Mouse (Mus musculus): ENCODE results near the gene Rbm5. TPM values are rescaled to one million over a fixed set of nuclear protein-coding genes. Genes with fewer than 3 reads are reported as not detected.

Gene Rbm5
- total RNA-seq (2022): 100 to 1,000 TPM in 2 of 4 experiments, 10 to 100 TPM in 2; 91.2 to 204 (median 127) TPM

DNA sequence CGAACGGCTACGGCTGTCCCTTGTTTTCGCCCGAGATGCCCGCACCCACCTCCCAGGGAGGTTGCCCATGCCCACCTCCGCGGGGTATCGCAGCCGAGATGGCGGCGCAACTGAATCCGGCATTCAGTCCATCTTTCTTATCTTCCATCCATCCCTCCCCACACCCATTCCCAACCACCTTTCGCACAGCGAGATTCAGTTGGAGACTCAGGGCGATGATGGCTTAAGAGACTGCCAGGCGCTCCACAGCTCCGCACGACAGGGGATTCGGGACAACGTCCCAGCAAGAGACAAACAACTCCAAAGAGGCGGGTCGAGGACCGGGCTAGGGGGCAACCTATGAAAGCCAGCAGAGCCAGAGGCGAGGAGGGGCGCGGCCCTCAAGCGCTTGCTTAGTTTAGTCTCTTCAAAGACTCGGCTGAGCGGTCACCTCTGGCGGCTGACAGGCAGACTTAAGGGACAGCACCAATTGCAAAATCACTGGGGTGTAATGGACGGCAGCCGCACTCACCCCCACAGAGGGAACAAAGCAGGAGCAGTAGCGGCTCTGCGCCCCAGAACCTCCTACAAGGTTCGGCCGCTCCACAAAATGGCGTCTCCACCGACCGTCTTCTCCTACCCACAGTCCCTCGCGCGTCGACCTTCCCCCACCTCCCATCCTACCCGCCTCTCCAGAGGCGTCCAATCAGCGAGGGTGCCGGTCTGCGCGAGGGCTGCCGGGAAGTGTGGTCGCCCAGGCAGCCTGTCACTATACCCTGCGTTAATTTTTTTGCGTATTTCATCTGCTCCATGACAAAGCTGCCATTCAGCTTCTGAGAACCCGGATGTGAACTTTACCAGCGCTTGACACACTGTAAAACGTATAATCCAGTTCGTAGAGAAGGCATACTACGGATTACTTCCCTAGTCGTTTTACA, at the start of gene Rbm5:
Gene Rbm5, minus strand, starts transcription at position 623 of the 917 bp plus-strand sequence.
- DNase-seq: peak; percentile 94

DNA sequence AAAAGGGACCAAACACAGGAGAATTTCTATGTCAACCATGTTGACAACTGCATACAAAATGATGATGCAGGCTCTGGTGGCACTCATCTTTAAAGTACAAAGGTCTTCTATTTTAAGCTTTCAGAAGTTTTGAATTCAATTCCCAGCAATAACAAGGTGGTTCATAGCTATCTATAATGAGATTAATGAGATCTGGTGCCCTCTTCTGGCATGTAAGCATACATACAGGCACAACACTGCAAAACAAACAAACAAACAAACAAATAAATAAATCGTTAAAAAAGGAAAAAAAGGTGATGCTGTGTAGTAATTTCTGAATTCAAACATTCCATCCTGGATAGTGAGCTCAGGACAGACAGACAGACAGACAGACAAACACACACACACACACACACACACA, 41.3 kb upstream of the Rbm5 start:
- no peak for DNase-seq

DNA sequence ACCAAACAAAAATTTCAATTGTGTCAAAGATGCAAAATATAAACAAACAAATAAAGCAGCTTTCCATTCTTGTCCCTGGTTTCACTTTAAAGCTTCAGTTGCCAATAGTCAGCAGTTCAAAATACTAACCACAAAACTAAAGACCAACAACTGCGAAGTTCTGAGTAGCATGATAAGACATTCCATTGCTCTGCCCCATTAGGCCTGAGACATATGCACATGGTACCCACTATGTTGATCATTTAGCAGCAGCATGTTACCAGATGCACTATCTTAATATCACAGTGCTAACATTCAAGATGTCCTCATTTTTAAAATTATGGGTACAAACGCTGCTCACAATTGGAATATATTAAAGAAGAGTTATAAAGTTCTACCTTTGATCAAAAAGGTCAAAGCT, 40.2 kb upstream of the Rbm5 start:
- DNase-seq: no peak

DNA sequence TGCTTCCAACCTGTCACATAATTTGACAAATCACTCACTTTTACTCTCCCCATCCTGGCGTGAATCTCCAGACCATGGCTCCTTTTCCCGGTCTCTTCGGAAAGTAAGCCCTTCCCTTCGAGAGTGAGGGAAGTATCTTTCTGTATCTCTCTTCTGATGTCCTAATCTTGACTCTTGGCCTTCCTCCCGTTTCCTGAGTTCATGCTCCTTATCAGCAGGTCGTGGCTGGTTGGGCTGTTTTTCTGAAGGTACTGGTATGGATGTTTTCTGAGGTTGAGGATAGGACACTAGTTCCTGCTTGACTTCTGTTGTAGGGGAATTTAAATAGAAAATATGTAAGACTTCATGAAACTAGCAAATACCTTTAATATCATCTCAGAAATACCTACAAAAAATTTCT, 20.9 kb upstream of the Rbm5 start:
- no peak for DNase-seq

DNA sequence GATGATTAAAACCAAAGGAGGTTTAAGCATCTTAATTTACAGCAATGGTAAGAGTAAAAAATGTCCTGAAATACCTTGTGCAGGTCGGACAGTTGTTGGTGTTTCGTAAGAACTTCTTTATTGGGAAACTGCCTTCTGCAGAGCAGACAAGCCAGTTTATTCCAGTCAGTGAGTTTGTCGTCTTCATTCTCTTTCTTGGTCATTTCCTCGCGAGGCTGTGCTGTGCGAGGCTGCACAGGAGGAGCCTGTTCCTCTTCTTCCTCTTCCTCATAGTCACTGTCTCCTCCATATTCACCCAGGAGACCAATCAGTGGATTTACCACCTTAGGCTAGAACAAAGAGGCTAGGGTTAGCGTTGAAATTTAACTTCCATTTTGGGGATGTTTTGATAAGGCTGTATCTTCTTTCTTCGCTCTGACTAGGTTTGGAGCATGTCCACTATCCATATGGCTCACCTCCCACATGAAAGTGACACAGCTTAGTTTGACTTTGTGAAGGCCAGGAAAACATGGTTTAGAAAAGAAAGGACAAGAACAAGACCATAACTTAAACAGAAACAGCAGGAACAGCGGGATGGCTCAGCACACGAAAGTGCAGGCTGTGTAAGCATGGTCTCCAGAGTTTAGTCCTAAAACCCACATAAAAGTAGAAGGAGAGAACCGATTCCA, 11.9 kb upstream of the Rbm5 start:
- DNase-seq: no peak

DNA sequence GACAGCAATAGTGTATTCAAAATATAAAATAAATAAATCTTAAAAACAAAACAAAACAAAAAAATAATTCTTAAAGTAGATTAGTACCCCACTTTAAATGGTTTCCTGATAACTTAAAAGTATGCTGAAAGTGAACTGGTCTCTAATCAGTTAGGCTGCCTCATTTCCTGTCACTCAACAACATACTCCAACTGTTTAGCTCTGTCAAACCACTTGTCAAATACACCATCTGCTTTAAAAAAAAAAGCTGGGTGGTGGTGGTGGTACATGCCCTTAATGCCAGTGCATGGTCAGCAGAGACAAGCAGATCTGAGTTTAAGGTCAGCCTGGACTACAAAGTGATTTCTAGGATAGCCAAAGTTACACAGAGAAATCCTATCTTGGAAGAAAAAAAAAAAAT, 6.0 kb upstream of the Rbm5 start:
- no peak for DNase-seq

DNA sequence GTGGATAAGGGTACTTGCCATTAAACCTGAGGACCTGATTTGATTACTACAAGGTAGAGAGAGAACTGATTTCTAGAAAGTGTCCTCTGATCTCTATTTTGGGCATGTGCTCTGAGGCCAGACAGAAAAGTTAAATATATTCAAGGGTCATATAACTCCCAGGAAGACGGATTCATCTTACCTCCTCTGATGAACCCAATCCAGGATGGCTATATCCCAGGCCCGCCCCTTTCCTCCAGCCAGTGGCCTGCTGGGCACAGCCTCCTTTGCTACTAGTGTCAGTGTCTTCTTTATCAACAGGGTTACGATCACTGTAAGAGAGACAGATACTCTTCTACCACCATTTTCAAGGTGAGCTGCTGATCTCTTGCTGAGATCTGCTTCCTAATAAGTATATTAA, 3.6 kb upstream of the Rbm5 start:
- no peak for DNase-seq

DNA sequence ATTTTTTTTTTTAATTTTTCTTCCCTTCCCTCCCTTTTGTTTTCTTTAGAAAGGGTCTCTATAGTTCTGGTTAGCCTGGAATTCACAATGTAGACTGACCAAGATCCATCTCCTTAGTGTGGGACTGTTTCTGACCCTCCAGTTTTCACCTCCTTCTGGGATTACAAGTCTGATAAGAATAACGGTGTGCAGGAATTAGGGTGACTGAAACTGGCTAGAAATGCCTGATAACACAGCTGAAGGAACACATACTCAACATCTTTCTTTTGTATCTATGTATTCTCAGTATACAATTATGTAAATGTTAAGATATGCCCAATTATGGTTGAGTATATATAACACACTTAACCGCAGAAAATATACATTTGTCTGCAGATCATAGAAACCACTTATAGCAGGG, 986 bp upstream of the Rbm5 start:
- DNase-seq: no peak

DNA sequence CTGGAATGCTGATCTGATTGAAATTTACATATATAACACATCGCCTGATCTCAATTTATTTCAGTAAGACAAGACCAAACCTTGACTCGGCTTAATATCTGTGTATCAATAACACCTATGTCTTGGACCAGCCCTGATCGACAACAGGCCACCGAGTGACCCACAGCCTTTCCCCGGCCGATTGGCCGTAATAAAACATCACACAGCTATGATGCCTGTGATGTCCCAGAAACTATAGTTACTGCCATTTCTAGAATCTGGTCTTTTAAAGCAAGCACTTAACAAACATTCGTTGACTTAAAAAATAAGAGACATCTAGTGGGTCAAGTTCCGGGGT, 791 bp downstream of the Rbm5 start:
- no peak for DNase-seq

DNA sequence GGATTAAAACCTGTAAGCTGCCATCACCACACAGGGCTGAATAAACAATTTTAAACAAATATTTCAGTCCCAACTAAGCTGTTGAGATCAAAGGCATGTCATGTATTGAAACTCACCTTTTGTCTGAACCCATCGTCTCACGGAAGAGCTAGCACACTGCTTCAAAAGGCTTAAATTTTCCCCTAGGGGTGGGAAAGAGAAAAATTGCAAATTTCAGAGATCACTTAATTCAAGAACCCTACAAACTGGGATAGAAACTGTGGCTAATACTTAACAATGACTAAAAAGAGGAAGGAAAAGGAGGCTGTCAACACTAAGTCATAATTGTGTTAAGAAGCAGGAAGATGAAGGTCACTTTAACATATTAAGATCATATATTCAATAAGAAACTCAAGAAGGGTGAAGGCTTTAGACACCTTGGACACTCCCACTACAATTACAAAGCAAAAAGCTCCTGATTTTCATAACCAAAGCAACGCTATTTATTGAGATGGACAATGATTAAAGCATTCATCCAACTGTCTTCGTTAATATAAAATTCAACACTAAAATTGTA, 1.3 kb downstream of the Rbm5 start:
- DNase-seq: no peak

DNA sequence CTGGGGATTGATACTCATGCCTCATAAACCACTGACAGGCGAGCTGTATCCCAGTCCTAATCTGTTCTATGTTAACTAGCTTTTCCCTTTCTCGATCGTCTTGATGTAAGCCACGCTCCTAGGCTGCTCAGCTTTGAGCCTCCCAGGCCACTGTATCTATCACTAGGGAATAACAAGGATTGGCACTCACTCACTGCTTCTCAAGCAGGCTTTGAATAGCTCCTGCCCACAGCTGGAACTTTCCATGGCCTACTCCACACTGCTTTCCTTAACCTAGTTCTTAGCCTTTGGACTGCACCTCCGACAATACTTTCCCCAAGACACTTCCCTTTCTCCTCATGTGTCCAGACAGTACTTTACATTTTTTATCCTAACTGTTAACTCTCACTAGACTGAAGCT, 1.9 kb downstream of the Rbm5 start:
- no peak for DNase-seq

DNA sequence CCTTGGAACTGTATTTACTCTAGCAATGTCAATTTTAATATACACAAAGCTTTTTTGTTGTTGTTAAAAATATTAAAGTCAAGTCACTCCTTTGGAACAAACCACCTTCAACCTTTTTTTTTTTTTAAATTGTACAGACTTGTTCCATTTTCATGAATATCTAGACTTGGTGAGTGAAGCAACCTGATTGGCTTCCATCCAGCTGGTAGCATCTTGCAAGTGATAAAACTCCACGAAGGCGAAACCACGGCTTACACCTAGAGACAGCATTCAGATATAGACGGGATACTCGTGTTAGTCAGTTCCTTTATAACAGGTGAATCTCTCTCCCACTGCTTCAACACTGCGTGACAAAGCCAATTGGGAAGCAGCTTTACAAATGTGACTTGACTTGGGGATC, 11.2 kb downstream of the Rbm5 start:
- no peak for DNase-seq

DNA sequence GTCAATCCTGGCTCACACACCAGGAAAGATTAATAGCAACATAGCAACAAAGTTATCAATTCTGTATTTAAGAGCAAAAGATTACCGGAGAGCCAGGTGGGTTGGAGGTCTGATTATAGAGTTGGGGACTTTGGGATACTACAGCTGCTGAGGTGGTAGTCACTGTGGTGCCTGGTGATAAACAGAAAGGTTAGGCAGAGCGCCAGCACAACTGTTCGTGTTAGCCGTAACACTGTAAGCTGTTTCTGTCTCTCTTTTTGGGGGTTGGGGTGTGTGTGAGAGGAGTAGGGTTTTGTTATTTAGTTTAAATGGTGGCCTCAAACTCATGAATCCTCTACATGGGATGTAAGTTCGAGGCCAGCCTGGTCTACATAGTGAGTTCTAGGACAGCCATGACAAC, 20.4 kb downstream of the Rbm5 start:
- no peak for DNase-seq

DNA sequence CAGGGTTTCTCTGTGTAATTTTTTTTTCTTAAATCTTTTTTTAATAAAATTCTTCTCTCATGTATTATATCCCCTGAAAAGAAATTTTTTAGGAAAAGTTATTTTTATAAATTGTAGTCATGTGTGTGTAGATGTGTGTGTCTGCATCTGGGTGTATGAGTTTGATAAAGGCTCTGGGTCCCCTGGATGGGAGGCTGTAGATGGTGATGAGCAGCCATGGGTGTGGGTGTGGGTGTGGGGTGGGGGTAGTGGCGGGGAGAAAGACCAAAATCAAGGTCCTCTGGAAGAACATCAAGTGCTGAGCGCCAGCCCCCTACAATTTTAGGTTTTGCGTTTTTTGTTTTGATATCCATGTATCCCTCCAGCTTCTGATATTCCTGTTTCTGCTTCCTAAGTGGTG, 22.7 kb downstream of the Rbm5 start:
- DNase-seq: no peak

DNA sequence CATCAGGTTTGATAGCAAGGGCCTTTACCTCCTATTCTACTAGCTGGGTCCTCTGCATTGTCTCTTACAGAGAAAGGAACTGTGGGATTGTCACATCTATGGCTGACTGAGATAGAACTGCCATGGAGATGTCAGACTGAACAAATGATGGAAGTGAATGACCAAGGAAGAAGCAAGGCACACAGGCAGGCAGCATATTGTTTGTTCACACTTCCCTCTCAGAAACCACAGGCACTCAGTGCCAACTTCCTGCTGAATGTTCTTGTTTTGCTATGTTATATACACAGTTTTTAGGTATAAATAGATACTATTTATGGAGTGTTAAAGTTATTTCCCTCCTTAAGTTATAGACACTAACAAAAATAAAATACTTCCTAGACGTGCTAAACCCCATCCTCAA, 23.5 kb downstream of the Rbm5 start:
- DNase-seq: no peak

DNA sequence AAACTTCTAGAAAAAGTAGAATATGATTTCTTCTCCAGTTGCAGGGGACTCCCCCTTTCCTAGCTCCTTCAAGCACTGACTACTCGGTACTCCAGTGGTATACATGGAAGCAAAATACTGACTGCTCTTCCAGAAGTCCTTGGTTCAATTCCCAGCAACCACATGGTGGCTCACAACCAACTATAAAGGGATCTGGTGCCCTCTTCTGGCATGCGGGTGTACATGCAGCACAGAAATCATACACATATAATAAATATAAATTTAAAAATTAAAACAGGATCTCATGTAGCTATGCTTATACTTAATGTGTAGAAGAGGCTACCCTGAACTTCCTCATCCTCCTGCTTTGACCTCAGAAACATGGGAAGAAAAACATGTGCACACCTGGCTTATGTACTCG, 24.1 kb downstream of the Rbm5 start:
- no peak for DNase-seq

DNA sequence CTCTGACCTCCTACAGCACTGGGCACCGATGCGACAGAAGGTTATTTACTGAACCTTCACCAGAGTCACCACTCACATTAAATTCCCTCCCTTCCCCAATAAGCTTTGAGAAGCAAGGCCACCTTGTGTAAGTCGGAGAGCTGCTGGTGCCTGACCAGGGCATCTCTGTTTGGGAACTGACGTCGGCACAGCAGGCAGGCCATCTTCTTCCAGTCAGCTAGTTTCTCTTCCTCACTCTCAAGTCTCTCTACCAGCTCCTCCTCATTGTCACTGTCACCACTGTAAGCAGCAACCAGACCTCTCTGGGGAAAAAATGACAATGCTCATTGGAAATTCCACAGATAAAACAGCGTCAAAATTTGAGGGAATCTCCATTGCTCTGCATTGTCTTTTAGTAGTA, 26.7 kb downstream of the Rbm5 start:
- DNase-seq: no peak

DNA sequence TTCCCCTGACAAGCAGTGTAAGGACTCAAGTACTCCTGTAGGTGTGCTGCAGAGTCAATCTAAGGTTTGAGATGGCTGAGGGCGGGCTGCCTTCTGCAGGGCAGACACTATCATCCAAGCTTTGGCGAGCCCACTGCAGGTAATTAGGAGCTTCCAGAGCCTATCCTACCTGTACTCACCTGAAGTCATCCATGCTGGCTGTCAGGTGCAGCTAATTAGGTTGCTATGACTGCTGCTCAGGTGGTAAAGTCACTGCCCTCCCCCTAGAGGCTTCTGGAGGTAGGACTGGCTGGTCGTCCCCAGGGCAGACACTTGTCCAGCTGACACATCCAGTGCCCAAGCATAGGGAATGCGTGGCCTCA, 32.0 kb downstream of the Rbm5 start:
- DNase-seq: no peak

DNA sequence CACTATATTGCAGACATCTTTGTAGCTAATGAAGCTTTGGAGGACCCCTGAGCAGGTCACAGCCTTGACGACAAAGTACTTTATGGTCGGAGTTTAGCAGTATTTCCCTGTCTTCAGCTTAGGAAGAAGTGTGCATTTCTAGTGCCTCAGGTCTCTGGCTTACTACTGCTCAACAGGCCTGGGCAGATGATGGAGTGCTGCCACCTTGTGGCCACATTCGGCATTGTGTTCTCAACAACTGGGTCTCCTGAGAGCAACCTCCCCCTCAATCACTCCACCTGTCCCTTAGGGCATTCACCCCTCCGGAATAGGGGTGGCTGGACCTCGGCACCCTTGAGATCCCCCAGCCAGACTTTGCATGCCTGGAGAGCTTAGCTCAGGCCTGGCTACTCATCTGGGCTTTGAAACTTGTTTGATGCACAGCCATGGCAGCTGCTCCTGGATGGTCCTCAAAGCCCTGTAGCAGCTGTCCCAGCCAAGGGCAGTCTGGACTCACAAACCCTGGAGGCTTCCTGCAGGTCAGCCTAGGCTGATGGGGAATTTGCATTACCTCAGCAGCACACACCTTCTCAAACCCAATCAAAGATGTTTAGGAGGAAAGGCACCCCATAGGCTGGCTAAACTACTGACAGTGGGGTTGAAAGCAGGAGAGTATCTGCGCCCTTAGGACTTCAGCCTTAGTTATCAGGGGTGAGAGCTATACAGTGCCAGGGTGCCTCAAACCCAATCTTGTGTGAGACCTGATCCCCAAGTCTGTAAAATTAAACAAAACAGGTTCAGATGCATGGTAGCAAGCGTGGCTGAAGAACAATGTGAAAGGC, 32.6 kb downstream of the Rbm5 start:
- peak; percentile 71 for DNase-seq

DNA sequence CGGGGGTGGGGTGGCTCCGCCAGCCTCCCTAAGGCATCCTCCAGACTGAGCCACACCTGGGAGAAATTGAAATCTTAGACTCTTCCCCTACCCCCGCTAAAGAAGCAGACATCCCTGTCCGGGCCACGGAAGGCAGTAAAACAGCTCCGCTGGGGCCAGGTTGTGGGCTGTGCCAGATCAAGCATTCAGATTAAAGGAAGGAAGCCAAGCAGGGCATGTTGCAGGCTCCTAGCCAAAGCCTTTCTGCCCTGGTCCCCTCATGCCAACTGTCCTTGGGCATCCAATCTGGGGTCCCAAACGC, 34.7 kb downstream of the Rbm5 start:
- DNase-seq: no peak

DNA sequence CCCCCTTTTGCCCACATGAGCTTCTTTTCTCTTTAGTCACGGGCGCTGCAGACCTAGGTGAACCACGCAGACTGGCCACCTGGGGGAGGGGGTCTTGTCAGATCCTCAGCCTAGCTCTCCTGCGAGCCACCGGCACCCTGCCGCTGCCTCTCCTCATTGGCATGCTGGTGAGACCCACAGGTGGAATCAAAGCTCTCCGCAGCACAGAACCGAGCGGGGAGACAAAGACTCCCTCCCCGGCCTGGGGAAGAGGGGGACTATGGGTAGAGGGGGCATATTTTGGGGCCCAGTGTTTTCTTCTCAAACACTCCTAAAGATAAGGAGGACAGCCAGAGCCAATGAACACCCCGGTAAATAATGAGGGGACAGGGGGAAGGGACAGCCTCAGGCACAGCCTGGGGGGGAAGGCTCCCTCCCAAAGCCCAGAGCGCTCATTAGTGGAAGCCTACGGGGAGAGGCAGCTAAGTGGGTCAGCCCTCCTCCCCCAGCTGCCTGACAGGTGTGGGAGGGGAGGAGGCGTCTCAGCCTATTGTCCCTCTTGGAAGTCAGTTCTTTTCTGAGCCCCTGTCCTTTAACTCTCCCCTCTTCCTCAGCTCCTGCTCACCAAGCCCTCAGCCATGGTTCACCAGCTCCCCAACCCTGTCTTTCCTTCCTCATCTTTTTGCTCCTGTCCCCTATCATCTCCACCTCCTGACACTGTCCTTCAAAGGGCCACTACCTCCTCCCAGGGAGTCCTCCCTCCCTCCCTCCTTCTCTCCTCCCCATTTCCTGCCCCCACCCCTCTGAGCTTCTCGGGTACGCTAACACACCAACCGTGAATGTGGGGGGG, 35.2 kb downstream of the Rbm5 start:
- no peak for DNase-seq

DNA sequence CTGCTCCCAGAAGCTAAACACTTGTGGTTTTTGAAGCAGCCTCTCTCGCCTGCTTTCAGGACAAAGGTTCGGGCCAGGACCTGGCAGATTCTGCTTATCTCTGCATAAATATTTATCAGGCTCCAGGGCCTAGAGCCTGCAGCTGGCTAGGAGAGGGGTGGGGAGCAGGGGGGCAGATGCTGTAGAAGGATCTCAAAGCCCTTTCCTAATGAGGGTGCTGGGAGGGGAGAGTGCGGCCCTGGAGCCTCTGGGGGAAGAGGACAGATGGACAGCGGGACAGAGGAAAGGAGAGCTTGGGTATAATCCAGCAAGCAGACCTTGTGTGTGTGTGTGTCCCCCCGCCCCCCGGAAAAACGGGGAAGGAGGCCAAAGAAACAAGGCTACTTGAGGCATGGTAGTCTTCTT, 36.2 kb downstream of the Rbm5 start:
- no peak for DNase-seq

All from adrenal gland, adult 8-10 months (tissue).